Mouse (Mus musculus) liver, adult (tissue): ENCODE results near the gene Bcl10.

ENCODE experiments used
- GATA4 ChIP-seq: IDR thresholded peaks from 2 replicates; pipeline ENCODE4 v1.6.1; 2014; ENCODE audit warnings: mild to moderate bottlenecking, low read length; ENCODE audit not compliant: insufficient replicate concordance

Bcl10 gene

DNA sequence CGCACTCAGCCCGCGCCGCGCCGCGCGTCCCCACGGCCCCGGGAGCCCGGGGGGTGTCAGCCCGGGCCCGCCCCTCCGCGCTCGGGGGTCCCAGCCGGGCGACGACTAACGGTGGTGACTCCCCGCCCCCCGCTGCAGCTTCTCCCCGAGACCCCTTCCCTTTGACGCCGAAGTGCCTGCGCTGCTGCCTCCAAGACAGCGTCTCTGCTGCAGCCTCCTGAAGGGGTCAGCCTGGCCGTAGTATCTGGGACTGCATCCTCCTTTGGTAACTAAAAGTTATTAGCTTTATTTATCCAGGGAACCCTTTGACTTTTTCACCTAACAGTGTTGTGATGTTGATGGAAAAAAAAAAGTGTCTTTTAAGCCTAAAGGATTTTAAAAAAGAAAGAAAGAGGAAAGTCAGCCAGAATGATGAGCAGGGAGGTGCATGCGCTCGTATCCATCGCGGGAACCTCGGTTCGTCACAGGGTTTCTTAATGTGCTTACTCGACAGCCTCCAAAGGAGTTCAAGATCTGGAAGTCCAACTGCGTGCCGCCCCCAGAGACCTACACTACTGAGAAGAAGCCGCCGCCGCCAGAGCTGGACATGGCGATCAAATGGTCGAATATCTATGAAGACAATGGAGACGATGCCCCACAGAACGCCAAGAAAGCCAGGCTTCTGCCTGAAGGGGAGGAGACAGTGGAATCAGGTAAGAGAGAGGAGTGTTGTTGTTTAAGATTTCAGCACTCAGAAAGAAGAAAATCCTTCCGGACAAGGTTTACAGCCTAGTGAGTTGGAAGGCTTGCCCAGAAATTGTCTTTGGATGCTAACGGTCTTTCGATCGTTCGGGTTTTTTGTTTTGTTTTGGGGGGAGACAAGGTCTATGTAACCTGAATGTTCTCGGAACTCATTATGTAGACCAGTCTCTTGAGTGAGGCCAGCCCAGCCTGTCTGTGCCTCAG lies 16.1 kb downstream of the Bcl10 start:
- TF ChIP-seq GATA4, result no peak

DNA sequence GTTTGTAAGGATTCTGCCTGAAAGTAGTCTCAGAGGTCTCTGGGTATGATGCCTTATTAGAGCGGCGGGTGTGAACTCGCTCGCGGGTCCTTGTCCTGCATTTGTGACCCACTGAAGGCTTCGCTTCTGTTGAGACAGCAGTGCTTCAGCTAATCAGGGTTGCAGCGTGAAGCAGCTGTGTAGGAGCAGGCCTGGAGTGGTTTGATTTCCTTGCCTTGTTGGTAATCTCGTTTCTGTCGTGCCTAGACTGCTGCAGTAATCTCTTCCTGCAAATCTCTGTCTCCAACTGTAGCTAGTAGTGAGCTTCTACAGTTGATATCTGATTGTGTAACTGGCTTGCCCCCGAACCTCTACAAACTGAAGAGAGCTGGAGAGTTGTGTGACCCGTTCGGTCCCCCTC lies 16.8 kb downstream of the Bcl10 start:
- TF ChIP-seq GATA4, result no peak

DNA sequence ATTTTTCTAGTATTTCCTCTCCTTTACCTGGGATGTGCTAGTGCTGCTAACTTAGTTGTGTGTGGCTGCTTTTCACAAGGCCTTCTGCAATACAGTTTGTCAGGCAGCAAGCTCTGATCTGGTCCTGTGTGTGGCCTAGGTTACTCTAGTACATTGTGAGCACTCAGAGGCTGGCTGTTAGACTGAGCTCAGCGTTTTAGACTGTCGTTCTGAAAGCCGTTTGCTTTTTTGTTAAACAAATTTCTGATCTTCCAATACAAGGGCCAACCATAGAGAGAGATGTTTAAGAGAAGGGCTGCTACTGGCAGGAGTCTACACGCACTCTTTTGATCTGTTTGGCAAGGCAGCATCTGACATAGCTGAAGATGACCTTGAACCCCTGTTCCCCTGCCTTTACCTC lies 17.4 kb downstream of the Bcl10 start:
- no peak for TF ChIP-seq GATA4

DNA sequence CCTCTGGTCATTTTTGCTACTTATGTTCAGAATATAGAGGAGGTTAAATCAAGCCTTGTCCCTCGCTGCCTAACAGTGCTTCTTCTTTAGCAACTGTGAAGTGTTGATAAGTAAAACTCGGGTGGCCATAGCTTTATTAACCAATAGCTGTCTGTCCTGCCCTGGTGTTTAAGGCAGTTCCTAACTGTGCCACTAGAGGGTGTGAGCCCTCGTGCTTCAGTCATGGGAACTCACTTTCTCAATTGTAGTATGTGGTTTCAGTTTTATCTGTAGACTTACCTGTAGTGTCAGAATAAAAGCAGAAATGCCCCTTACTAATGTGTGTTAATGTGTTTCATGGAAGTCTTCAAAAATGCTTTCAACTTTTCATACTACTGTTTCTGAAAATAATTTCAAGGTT lies 19.4 kb downstream of the Bcl10 start:
- TF ChIP-seq GATA4, result no peak

DNA sequence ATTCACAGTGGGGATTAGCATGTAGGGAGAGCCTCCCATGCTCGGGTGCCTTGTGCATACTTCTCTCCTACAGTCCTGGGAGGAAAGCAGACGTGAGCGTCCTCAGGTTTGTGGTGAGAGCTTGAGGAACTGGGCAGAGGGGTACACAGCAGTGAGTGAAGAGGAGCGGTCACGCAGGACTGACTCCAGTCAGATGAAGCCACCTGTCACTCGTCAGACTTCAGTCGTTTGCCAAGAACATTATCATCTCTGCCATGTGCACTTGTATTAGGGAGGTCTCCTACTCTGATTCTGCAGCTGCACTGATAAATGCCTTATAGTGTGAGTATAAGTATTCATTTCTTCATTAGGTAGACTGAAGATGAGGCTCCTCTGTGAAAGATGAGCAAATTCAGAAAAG lies 21.7 kb downstream of the Bcl10 start:
- no peak for TF ChIP-seq GATA4

DNA sequence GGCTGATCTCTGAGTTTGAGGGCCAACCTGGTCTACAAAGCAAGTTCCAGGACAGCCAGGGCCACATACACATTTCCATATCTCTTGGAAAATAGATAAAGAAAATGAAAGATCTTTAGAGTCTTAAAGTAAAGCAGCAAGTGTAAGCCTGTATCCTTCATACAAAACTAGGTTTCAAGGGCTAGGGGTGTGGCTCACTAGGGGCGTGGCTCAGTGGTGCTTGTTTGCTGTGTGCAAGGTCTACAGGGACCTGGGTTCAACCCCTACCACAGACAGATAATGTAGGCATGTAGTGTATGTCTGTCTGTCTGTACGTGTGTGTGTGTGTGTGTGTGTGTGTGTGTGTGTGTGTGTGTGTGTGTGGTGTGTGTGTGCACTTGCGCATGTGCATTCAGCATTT lies 23.3 kb downstream of the Bcl10 start:
- TF ChIP-seq GATA4, result no peak

DNA sequence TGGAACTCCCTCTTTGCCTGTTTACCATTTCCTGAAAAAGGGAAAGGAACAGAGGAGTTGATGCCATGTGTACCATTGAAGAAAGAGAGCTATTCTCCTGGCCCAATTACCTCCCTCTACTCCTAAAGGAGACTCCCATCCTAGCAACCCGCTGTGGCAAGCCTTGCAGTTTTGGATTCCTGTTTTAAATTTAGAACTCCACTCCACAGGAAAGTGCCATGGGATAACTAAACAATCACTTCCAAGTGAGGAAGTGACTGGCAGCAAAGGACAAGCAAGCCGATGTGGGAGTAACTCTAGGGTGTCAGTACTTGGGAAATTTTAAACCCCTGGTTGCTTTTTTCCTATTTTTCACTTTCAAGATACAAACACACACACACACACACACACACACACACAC lies 24.1 kb downstream of the Bcl10 start:
- no peak for TF ChIP-seq GATA4

DNA sequence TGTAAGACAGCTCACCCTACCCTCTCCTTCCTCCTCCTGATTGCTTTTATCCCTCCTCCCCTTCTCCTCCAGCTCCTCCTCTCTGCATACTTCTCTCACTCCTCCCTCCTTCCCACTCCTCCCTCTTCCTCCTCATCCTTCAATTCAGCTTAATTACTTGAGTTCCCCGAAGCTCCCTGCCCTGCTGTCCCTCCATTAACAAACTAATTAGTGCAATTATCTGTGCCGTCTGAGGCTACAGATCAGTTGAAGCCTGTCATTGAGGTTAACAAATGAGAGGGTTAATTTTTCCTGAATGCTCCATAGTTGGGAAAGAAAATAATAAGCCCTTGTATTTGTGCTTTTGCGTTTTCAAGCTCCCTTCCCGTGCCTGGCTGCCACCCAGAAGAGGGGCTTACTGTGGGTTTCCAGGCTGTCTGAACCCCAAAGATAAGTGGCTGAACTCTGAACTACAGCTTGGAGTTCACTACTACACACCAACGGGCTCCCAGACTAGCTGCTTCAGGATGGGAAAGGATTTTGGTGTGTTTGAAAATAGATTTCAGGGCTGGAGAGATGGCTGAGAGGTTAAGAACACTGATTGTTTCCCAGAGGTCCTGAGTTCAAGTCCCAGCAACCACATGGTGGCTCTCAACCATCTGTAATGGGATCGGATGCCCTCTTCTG lies 25.1 kb downstream of the Bcl10 start:
- TF ChIP-seq GATA4, result no peak

DNA sequence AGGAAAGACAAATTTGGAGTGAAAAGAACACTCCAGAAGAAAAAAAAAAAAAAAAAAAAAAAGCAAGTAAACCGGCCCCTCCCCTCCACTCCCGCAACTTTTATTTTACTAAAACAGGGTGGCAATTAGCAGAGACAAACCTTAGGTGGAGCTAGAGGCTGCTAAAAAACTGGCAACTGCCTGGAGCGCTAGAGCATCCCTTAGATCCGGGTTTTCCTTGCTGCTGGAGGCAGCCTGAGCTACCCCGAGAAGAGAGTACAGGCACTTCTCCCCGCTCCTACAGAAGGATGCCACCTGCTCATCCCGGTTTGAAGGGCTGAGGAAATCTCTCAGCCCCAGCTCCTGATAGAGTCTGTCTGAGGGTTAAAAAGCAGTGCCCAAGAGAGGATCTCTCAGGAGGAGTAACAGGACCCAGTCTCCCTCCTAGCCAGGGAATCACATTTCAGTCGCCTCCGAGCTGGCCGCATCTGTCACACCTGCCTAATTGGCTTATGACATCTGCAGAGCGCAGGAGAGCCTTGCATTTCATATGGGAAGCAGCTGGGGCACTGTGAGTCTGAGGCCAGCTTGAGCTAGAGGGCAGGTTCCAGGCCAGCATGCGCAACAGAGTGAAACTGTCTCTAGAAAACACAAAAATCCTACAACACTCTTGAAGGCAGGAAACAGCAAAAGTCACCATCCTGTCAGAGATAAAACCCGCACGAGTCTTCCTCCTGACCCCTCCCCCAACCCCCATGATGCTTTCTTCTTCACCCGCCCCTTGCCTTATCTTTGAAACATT lies 27.6 kb downstream of the Bcl10 start:
- TF ChIP-seq GATA4, result no peak

DNA sequence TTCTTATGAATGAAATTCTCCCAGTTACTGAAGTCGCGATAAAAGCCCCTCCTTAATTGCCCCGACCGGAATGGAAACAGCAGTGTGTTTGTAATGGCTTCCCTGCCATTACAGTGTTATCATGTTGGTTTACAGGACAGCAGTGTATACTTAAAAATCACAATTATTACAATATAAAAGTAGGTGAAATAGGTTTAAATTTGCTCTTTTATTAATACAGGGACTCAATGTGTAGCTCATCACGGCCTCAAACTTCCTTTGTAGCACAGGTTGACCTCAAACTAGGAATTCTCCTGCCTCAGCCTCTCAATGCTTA lies 28.2 kb downstream of the Bcl10 start:
- no peak for TF ChIP-seq GATA4

DNA sequence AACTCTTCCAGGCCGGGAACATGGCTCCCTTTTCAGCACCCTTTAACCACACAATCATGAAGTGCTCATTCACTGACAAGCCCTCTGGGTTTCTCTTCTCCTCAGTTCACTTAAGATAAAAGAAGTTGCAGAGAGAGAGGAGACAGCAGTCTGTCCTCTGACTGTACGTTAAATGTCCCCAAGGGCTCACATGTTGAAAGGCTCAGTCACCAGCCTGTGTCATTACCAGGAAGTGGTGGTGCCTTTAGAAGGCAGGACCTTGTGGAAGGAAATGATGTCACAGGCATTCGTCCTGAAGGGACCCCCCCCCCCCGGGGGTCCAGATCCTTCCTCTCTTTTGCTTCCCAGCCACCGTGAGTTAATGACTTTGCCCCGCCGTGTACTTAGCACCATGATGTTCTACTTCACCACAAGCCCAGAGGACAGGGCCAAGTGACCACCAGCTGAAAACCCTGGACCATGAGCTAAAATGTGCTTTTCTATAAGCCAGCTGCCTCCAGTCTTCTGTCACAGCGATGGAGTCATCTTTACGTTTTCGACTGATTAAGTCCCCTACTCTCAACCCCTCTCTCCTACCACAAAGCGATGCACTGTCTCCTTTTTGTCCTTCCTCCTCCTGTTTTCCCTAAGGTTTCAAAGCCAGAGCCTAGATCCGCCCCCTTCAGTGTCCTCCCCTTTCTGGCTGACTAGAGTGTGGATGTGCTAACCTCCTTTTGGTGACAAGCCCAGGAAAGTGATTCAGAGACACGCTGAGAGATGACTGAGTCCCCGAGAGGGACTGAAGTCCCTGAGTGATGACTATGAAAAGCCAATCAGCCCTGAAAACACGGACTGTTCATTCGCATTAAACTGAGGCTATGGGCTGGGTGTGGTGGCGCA lies 28.9 kb downstream of the Bcl10 start:
- no peak for TF ChIP-seq GATA4

DNA sequence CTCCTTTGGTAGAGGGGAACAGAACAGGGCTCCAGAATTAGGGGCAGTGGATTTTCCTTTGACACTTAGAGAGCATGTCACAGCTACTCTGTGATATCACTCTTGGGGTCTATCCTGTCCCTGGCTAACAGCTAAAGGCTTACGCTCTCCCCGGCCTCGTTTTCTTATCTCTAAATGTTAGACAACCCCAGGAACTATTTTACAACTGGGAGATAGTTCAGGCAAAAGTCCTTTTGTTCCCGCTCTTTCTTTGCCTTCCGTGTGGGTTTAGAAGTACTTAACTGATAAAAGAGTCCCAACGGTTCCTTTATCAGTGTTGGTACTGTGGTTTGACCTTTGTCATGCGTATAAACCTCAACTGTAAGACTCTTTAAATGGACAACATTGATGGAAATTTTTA lies 30.3 kb downstream of the Bcl10 start:
- no peak for TF ChIP-seq GATA4

DNA sequence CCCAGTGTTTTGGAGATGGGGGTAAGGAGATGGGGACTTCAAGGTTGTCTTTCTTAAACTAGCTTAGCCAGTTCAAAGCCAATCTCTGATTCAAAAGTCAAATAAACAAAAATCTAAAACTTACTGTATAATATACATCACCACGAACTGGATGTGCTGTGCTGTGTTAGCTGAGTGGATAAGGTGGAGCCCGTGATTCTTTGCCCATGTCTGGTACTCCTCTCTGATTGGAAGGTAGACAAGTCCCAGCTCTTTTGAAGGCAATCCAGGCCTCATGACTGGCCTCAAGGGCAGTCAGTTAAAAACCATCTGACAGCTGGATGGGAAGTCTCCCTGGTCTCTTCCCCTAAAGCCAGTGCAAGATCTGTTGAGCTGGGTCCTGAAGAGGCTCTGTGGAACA lies 30.8 kb downstream of the Bcl10 start:
- TF ChIP-seq GATA4, result no peak

DNA sequence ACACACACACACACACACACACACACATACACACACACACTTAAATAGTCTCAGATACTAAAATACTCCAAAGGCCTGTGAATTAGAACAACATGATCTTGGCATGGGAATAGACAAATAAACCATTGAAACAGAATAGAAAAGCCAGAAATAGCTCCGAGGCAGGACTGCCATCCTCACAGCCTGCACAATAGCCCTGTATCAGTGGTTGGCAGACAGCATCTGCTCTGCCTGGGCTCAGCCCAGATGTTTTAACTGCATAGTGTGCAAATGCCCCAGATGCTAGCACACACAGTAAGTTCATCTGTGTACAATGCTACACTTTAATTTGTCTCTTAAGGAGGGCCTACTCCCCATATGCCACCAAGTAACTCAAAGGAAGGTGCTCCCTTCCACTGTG lies 37.2 kb downstream of the Bcl10 start:
- TF ChIP-seq GATA4, result no peak

DNA sequence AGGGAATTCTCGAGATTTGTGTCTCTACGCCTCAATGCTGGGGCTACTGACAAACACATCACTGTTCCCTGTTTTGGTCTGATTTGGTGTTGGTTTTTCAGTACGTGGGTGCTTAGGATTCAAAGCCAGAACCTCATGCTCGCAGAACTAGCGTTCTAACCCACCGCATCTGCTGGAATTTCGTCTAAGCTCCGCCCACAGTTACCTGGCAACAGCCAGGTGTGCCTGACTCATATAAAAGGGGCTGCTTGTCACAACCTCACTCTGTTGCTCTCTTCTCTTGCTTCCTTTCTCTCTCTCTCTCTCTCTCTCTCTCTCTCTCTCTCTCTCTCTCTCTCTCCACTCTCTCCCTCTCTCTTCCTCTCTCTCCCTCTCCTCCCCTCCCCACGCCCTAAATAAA lies 39.8 kb downstream of the Bcl10 start:
- TF ChIP-seq GATA4, result no peak
